Mouse (Mus musculus) gonadal fat pad, adult 2 months (tissue): ENCODE data around the gene Stk38. TPM values are rescaled to one million over a fixed set of nuclear protein-coding genes. Genes with fewer than 3 reads are reported as not detected.
"Not testable (repeated sequence)": the region's sequence is repeated elsewhere in the genome, so short reads cannot be mapped to it uniquely, and the experiment has no call there.

Source experiments
- DNase-seq: peaks from one replicate; pipeline ENCODE4 v3.0.0-alpha.2; 2012; ENCODE audit warnings: low read depth
- polyA plus RNA-seq: library from polyadenylated mRNA; depleted of rRNA; stranded (reverse); fragments of >200 nt; gene quantifications from 2 replicates; pipeline ENCODE4 v1.2.3, GENCODE M21; 2012

Gene Stk38
- polyA plus RNA-seq, 1 experiment: 51.3 TPM

GRCm38 (mm10) chr17:29009181-29009580 is 1.4 kb upstream of the Stk38 start:
- DNase-seq: no peak

- DNase-seq: no peak
Observed at GRCm38 (mm10) chr17:29008326-29008650, 493 bp upstream of the Stk38 start.

GRCm38 (mm10) chr17:29007243-29007640 is 553 bp downstream of the Stk38 start:
- no peak for DNase-seq

GRCm38 (mm10) chr17:29006812-29007211 is 983 bp downstream of the Stk38 start:
- DNase-seq: no peak

DNA sequence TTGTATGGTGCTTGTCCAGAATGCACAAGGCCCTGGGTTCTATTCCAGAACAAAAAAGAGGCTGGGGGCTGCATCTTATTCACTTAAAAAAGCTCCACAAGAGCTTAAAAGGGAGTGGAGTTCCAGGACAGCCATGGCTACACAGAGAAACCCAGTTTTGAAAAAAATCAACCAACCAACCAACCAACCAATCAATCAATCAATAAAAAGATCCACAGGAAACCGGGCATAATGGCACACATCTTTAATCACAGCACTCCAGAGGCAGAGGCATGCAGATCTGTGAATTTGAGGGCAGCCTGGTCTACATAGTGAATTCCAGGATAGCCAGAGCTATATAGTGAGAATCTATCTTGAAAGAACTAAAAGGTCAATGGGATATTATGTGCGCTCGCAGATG is 2.8 kb downstream of the Stk38 start:
- DNase-seq: no peak

GRCm38 (mm10) chr17:29003740-29004139 is 4.1 kb downstream of the Stk38 start:
- DNase-seq: no peak

DNA sequence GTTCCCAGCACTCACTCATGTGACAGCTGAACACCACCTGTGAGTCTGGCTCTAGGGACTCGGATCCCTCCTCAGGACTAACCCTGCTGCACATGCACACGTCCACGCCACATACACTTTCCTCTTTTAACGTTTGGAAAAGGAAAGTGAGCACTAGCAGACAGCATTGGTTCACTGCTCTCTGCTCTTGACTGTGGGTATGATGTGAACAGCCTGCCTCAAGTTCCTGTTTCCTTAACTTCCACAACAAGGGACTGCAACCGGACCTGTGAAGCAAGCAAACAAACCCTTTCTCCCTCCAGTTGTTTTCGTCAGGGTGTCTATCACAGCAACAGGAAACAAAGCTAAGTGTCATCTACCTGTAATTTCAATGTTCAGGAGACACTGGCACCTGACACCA is 7.3 kb downstream of the Stk38 start:
- DNase-seq: no peak

DNA sequence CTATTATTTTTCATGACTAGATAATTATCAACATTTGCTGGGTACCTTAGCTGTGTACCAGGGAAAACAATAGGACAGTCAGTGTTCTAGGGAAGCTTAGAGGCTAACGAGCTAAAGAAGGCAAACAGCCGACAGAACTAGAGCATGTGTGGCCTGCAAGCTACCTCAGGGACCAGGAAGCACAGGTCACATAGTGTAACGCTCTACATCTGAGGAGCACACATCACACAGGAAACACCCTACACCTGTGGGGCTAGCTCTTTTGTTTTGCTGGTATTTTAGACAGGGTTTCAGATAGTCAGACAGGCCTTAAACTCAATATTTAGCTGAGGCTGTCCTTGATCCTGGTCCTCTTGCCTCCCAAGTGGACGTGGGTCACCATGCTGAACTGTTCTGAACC is 13.2 kb downstream of the Stk38 start:
- no peak for DNase-seq

- not testable (repeated sequence) for DNase-seq
Observed at GRCm38 (mm10) chr17:28993004-28993403, 14.8 kb downstream of the Stk38 start.

DNA sequence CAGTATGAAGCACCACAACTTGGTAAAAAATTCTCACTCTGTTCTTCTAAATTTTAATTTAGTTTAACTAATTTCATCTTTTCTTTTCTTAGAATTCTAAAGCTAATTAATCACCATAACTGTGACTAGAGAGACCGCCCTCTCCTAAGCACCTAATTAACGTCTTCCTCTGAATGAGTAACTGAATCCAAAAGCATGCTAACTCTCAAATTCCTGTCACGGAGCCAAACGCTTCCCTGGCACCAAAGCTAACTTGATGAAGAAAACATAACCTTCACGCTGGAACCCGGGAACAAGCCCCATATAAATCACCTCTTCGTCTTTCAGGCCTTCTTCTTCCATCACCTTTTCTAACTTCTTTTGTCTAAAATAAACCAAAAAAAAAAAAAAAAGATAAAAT is 15.7 kb downstream of the Stk38 start:
- no peak for DNase-seq

DNA sequence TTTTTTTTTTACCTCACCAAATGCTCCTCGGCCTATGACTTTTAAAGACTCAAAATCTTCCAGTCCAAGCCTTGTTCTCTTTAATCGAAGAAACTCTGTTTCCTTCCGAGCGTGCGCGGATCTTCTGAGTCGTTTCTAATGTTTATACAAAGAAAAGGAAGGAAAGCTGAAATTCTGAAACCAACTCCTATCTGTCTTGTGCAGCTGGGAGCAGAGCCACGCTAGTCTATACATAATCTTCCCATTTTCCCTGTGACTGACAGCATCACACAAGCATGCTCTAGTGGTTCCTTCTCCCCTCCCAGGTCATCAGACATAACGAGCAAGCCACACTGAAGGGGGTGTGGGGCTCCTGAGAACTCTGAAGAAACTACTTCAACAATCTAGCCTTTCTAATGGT is 16.5 kb downstream of the Stk38 start:
- DNase-seq: no peak

GRCm38 (mm10) chr17:28990060-28990459 is 17.7 kb downstream of the Stk38 start:
- no peak for DNase-seq

DNA sequence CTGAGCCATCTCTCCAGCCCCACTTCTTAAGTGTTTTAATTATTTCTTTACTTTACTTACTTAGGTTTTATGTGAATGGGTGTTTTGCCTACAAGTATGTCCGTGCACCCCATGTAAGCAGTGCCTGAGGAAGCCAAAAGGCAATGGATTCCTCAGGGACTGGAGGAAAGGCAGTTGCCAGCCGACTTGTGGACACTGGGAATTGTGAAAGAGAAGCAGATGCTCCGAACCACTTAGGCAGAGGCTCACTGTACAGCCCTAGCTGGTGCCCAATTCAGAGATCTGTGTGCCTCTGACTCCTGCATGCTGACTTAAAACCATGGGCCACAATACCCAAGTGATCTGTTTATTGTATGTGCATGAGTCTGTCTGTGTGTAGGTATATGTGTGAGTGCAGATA is 18.8 kb downstream of the Stk38 start:
- DNase-seq: no peak

DNA sequence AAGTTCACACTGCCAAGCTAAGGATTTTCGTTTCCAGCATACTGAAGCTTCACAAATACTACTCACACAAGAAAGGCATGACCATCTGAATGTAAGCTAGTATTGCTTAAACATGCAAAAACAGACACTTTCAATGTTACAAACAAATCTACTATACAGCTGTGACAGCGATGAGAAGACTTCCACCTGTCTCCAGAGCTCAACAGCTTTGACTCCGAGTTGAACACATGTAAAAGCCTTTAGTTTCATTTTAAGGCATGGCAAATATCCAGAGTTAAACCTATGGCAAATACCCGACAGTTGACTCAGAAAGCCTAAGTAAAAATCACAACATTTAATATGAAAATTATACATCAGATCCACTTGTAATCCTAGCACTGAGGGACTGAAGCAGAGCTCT is 19.5 kb downstream of the Stk38 start:
- DNase-seq: peak; percentile 49

- no peak for DNase-seq
Observed at GRCm38 (mm10) chr17:28987713-28988112, 20.1 kb downstream of the Stk38 start.

DNA sequence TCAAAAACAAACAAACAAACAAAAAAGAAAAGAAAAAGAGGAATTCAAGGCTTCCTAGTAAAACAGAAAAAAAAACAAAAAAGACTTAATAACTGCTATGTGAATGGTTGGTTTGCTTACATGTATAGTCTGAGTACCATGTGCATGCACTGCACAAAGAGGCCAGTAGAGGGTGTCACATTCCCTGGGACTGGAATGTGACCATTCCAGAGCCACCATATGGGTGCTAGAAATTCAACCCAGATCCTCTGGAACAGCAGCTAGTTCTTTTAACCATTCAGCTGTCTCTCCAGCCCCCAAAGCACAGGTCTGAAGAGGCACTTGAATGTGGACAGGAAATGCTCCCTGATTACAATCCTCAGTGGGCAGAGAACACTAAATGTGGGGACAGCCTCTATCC is 21.0 kb downstream of the Stk38 start:
- DNase-seq: no peak

DNA sequence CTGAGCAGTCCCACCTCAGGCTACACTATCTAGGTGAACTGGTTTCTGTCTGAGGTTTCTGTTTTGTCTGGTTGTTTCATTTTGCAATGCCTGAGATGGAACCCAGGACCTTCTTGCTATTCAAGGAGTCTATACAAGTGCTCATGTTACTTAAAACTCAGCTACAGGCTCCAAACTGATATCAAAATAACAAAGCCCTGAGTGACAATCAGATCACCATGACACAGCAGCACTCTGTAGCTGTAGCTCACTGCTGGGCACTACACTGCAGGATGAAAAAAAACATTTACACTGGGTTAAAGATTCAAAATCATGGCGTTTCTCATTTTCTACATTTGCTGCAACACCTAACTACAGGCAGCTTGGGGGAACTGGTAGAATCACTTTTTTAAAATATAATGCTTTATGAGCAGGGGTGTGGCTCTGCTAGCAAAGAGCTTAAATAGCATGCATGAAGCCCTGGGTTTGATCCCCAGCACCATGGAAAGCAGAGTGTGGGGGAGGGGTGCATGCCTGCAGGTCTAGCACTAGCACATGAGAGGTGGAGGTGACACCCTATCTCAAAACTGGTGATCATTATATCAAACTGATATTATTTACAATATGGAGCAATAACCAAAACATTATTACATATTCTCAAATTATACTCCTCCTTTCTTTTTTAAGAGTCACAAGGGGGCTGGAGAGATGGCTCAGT is 22.9 kb downstream of the Stk38 start:
- no peak for DNase-seq

GRCm38 (mm10) chr17:28982591-28982990 is 25.2 kb downstream of the Stk38 start:
- no peak for DNase-seq

- DNase-seq: no peak
Observed at GRCm38 (mm10) chr17:28981081-28981480, 26.7 kb downstream of the Stk38 start.

- DNase-seq: no peak
Observed at GRCm38 (mm10) chr17:28979091-28979490, 28.7 kb downstream of the Stk38 start.

GRCm38 (mm10) chr17:28970122-28970521 is 37.7 kb downstream of the Stk38 start:
- DNase-seq: no peak

- no peak for DNase-seq
Observed at GRCm38 (mm10) chr17:28967021-28967610, 40.7 kb downstream of the Stk38 start.

DNA sequence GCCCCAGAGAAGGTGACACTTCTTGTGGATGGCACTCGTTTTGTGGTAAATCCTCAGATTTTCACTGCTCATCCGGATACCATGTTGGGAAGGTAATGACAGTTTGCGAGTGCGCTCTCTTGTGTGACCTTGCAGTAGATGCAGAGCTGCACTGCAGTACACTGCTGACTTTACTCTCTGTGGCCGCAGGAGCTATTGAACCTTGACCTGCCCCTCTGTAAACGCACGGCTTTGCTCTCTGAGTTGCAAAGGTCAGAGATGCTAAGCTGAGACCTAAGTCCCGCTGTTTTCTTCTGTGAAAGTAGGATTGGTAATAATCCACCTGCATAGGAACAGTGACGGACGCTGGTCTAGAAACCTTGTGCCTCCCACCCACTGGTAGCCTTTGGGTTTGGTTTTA is 46.2 kb downstream of the Stk38 start:
- DNase-seq: no peak

DNA sequence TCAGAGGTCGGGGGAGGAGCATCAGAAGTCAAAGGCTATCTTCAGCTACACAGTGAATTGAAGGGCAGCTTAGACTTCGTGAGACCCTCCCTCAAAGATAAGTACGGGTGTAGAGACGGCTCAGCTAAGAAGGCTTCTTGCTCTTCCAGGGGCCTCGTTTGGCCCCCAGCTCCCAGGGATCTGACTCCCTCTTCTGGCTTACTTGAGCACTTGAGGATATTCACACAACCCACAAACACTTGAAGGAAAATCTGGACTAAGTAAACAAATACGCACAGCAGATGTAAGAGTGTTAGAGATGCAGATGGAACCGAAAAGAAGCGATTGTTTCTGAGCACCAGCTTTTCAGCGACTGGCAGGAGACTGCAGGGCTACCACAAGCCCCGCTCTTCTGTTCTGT is 47.2 kb downstream of the Stk38 start:
- DNase-seq: no peak
